Mouse (Mus musculus): ENCODE data around the gene Gm45618. TPM values are rescaled to one million over a fixed set of nuclear protein-coding genes. Genes with fewer than 3 reads are reported as not detected.

Gm45618 gene
- polyA plus RNA-seq, 1 experiment from 2014 or later = 0.34 TPM

- no peaks in the 10 kb centered on the region for H3K27me3 ChIP-seq (ENCODE audit: control insufficient read depth, insufficient read depth, low read length)
- no peak for DNase-seq
- H3K27ac ChIP-seq (replicated peaks; ENCODE audit: low read depth, low read length) = peak overlapping the region; percentile 65
- no peak overlapping the region; the same call in 1 of the 2 replicates for H3K9ac ChIP-seq (replicated peaks; ENCODE audit: low read length)
- H3K9me3 ChIP-seq (ENCODE audit: control insufficient read depth, low read length) = no peaks in the 10 kb centered on the region
- no peak for ATAC-seq (ENCODE audit: low FRiP score, low TSS enrichment)
- H3K4me2 ChIP-seq (ENCODE audit: low read length) = peak overlapping the region; percentile 80
- 47% methylated on average over 17 of the region's 17 CpGs for WGBS
- peaks cover 44% of the 10 kb centered on the region for H3K36me3 ChIP-seq (ENCODE audit: control insufficient read depth, insufficient read depth, low read length)
- H3K4me1 ChIP-seq (ENCODE audit: control insufficient read depth, insufficient read depth, low read length) = peaks cover 59% of the 10 kb centered on the region
- no peak overlapping the region for H3K4me3 ChIP-seq (replicated peaks; ENCODE audit: low read depth, low read length)
These were observed 30.7 kb downstream of the Gm45618 start for GRCm38 (mm10) chr7:142089648-142090447.

- peaks cover 58% of the 10 kb centered on the region for H3K4me1 ChIP-seq (ENCODE audit: control insufficient read depth, insufficient read depth, low read length)
- peak; percentile 86 for DNase-seq
- H3K9ac ChIP-seq (replicated peaks; ENCODE audit: low read length) = peak overlapping the region; percentile 24; the same call in 1 of the 2 replicates
- peak overlapping the region; percentile 68 for H3K27ac ChIP-seq (replicated peaks; ENCODE audit: low read depth, low read length)
- no peaks in the 10 kb centered on the region for H3K9me3 ChIP-seq (ENCODE audit: control insufficient read depth, low read length)
- H3K27me3 ChIP-seq (ENCODE audit: control insufficient read depth, insufficient read depth, low read length) = peaks cover 8% of the 10 kb centered on the region; the same call in 1 of the 2 replicates
- peak overlapping the region; percentile 80 for H3K4me2 ChIP-seq (ENCODE audit: low read length)
- H3K4me3 ChIP-seq (replicated peaks; ENCODE audit: low read depth, low read length) = no peak overlapping the region
- 2% methylated on average over 5 of the region's 5 CpGs for WGBS
- peaks cover 53% of the 10 kb centered on the region for H3K36me3 ChIP-seq (ENCODE audit: control insufficient read depth, insufficient read depth, low read length)
- peak; percentile 73; the same call in 1 of the 2 replicates for ATAC-seq (ENCODE audit: low FRiP score, low TSS enrichment)
These were observed 31.6 kb downstream of the Gm45618 start for GRCm38 (mm10) chr7:142088886-142089285.

GRCm38 (mm10) chr7:142087069-142087652 lies 33.4 kb downstream of the Gm45618 start:
- Histone ChIP-seq H3K4me2 (ENCODE audit: low read length) (no peak overlapping the region), H3K27ac (replicated peaks; ENCODE audit: low read depth, low read length) (no peak overlapping the region), H3K4me1 (ENCODE audit: control insufficient read depth, insufficient read depth, low read length) (peaks cover 41% of the 10 kb centered on the region), H3K27me3 (ENCODE audit: control insufficient read depth, insufficient read depth, low read length) (peaks cover 17% of the 10 kb centered on the region; the same call in 1 of the 2 replicates), H3K4me3 (replicated peaks; ENCODE audit: low read depth, low read length) (no peak overlapping the region), H3K9ac (replicated peaks; ENCODE audit: low read length) (no peak overlapping the region), H3K9me3 (ENCODE audit: control insufficient read depth, low read length) (no peaks in the 10 kb centered on the region), H3K36me3 (ENCODE audit: control insufficient read depth, insufficient read depth, low read length) (peaks cover 71% of the 10 kb centered on the region)
- ATAC-seq (ENCODE audit: low FRiP score, low TSS enrichment) = no peak
- DNase-seq = no peak
- whole genome bisulfite sequencing = 90% methylated on average over 1 of the region's 1 CpGs

GRCm38 (mm10) chr7:142086159-142086905 lies 34.2 kb downstream of the Gm45618 start:
- no peak overlapping the region for H3K4me3 ChIP-seq (replicated peaks; ENCODE audit: low read depth, low read length)
- H3K27ac ChIP-seq (replicated peaks; ENCODE audit: low read depth, low read length) = no peak overlapping the region
- no peak for DNase-seq
- WGBS = 88% methylated on average over 4 of the region's 4 CpGs
- ATAC-seq (ENCODE audit: low FRiP score, low TSS enrichment) = no peak
- peaks cover 79% of the 10 kb centered on the region for H3K36me3 ChIP-seq (ENCODE audit: control insufficient read depth, insufficient read depth, low read length)
- H3K4me1 ChIP-seq (ENCODE audit: control insufficient read depth, insufficient read depth, low read length) = peaks cover 33% of the 10 kb centered on the region
- H3K4me2 ChIP-seq (ENCODE audit: low read length) = no peak overlapping the region
- no peak overlapping the region for H3K9ac ChIP-seq (replicated peaks; ENCODE audit: low read length)
- H3K27me3 ChIP-seq (ENCODE audit: control insufficient read depth, insufficient read depth, low read length) = peaks cover 17% of the 10 kb centered on the region; the same call in 1 of the 2 replicates
- no peaks in the 10 kb centered on the region for H3K9me3 ChIP-seq (ENCODE audit: control insufficient read depth, low read length)

- ATAC-seq (ENCODE audit: low FRiP score, low TSS enrichment) = no peak
- no peaks in the 10 kb centered on the region for H3K9me3 ChIP-seq (ENCODE audit: control insufficient read depth, low read length)
- H3K9ac ChIP-seq (replicated peaks; ENCODE audit: low read length) = no peak overlapping the region
- H3K27ac ChIP-seq (replicated peaks; ENCODE audit: low read depth, low read length) = no peak overlapping the region
- peak; percentile 65 for DNase-seq
- peaks cover 17% of the 10 kb centered on the region; the same call in 1 of the 2 replicates for H3K27me3 ChIP-seq (ENCODE audit: control insufficient read depth, insufficient read depth, low read length)
- H3K4me1 ChIP-seq (ENCODE audit: control insufficient read depth, insufficient read depth, low read length) = peaks cover 17% of the 10 kb centered on the region
- no peak overlapping the region for H3K4me3 ChIP-seq (replicated peaks; ENCODE audit: low read depth, low read length)
- H3K4me2 ChIP-seq (ENCODE audit: low read length) = no peak overlapping the region
- 51% methylated on average over 3 of the region's 3 CpGs for WGBS
- H3K36me3 ChIP-seq (ENCODE audit: control insufficient read depth, insufficient read depth, low read length) = peaks cover 92% of the 10 kb centered on the region
These were observed 35.7 kb downstream of the Gm45618 start for GRCm38 (mm10) chr7:142084820-142085219.

- Histone ChIP-seq H3K4me3 (replicated peaks; ENCODE audit: low read depth, low read length) (no peak overlapping the region), H3K36me3 (ENCODE audit: control insufficient read depth, insufficient read depth, low read length) (peaks cover 92% of the 10 kb centered on the region), H3K27me3 (ENCODE audit: control insufficient read depth, insufficient read depth, low read length) (peaks cover 17% of the 10 kb centered on the region; the same call in 1 of the 2 replicates), H3K9me3 (ENCODE audit: control insufficient read depth, low read length) (no peaks in the 10 kb centered on the region), H3K4me1 (ENCODE audit: control insufficient read depth, insufficient read depth, low read length) (peaks cover 13% of the 10 kb centered on the region), H3K27ac (replicated peaks; ENCODE audit: low read depth, low read length) (no peak overlapping the region), H3K9ac (replicated peaks; ENCODE audit: low read length) (no peak overlapping the region), H3K4me2 (ENCODE audit: low read length) (no peak overlapping the region)
- ATAC-seq (ENCODE audit: low FRiP score, low TSS enrichment) = no peak
- no peak for DNase-seq
- 31% methylated on average over 5 of the region's 5 CpGs for WGBS
These were observed 36.1 kb downstream of the Gm45618 start for GRCm38 (mm10) chr7:142084395-142084794.

GRCm38 (mm10) chr7:142083588-142084317 lies 36.8 kb downstream of the Gm45618 start:
- Histone ChIP-seq H3K9ac (replicated peaks; ENCODE audit: low read length) (no peak overlapping the region), H3K4me2 (ENCODE audit: low read length) (no peak overlapping the region), H3K27ac (replicated peaks; ENCODE audit: low read depth, low read length) (no peak overlapping the region), H3K9me3 (ENCODE audit: control insufficient read depth, low read length) (no peaks in the 10 kb centered on the region), H3K27me3 (ENCODE audit: control insufficient read depth, insufficient read depth, low read length) (peaks cover 17% of the 10 kb centered on the region; the same call in 1 of the 2 replicates), H3K36me3 (ENCODE audit: control insufficient read depth, insufficient read depth, low read length) (peaks cover 92% of the 10 kb centered on the region), H3K4me1 (ENCODE audit: control insufficient read depth, insufficient read depth, low read length) (peaks cover 7% of the 10 kb centered on the region), H3K4me3 (replicated peaks; ENCODE audit: low read depth, low read length) (no peak overlapping the region)
- no peak for DNase-seq
- WGBS = 44% methylated on average over 12 of the region's 12 CpGs
- no peak for ATAC-seq (ENCODE audit: low FRiP score, low TSS enrichment)

GRCm38 (mm10) chr7:142082607-142083006 lies 37.9 kb downstream of the Gm45618 start:
- Histone ChIP-seq H3K9me3 (ENCODE audit: control insufficient read depth, low read length) (no peaks in the 10 kb centered on the region), H3K36me3 (ENCODE audit: control insufficient read depth, insufficient read depth, low read length) (peaks cover 86% of the 10 kb centered on the region), H3K4me1 (ENCODE audit: control insufficient read depth, insufficient read depth, low read length) (no peaks in the 10 kb centered on the region), H3K4me3 (replicated peaks; ENCODE audit: low read depth, low read length) (no peak overlapping the region), H3K4me2 (ENCODE audit: low read length) (no peak overlapping the region), H3K9ac (replicated peaks; ENCODE audit: low read length) (0 out of 2 replicates have a peak overlapping the region, but pooled peaks have one; percentile 16), H3K27me3 (ENCODE audit: control insufficient read depth, insufficient read depth, low read length) (peaks cover 17% of the 10 kb centered on the region; the same call in 1 of the 2 replicates), H3K27ac (replicated peaks; ENCODE audit: low read depth, low read length) (no peak overlapping the region)
- no peak for DNase-seq
- whole genome bisulfite sequencing = 35% methylated on average over 16 of the region's 16 CpGs
- ATAC-seq (ENCODE audit: low FRiP score, low TSS enrichment) = no peak
